Mouse (Mus musculus) liver, embryonic 14.5 days (tissue): ENCODE results near the gene Itpr3. TPM values are rescaled to one million over a fixed set of nuclear protein-coding genes. Genes with fewer than 3 reads are reported as not detected.

Experiments used
- ATAC-seq: fragments of 200-750 bp; cut with Nextera tagmentation; 2 replicates; pipeline ENCODE4 v1.8.0; 2017; ENCODE audit warnings: moderate number of reproducible peaks, mild to moderate bottlenecking, moderate library complexity; ENCODE audit not compliant: insufficient read depth
- DNase-seq, 3 experiments: peaks; one replicate each; pipeline ENCODE4 v3.0.0-alpha.2; 2012 to 2013; ENCODE audit warnings: low read depth in 3 of 3, low spot score in 3 of 3
- H3K27ac ChIP-seq: fragments of 300-500 bp; sonication (generic); 2 replicates; pipeline ENCODE4 v1.5.1; 2014; ENCODE audit warnings: moderate library complexity, mild to moderate bottlenecking, control low read depth, inconsistent platforms
- H3K27me3 ChIP-seq: fragments of 300-500 bp; sonication (generic); 2 replicates; pipeline ENCODE4 v1.6.1; 2014; ENCODE audit warnings: mild to moderate bottlenecking, low read length, moderate library complexity; ENCODE audit not compliant: control insufficient read depth, insufficient read depth
- H3K36me3 ChIP-seq: fragments of 300-500 bp; sonication (generic); replicated peaks from 2 replicates; pipeline ENCODE4 v1.6.1; 2014; ENCODE audit warnings: low read depth; ENCODE audit not compliant: control insufficient read depth, insufficient read depth
- H3K4me1 ChIP-seq, 2 experiments: fragments of 200-500 bp in 1 of 2; fragments of 300-500 bp in 1 of 2; sonication (generic) in 1 of 2; replicated peaks; 2 replicates each; pipeline ENCODE4 v1.6.1; 2012 to 2014; ENCODE audit warnings: antibody characterized with exemption in 1 of 2, inconsistent platforms in 1 of 2, low read length in 1 of 2; ENCODE audit not compliant: control insufficient read depth in 2 of 2, insufficient read depth in 2 of 2
- H3K4me2 ChIP-seq: fragments of 300-500 bp; sonication (generic); 2 replicates; pipeline ENCODE4 v1.6.1; 2014; ENCODE audit warnings: low read depth, mild to moderate bottlenecking, control low read depth, moderate library complexity
- H3K4me3 ChIP-seq, 2 experiments: fragments of 200-500 bp in 1 of 2; fragments of 300-500 bp in 1 of 2; sonication (generic) in 1 of 2; 2 replicates each; pipeline ENCODE4 v1.5.1; 2012 to 2014; ENCODE audit warnings: low read depth in 2 of 2, low read length in 2 of 2, mild to moderate bottlenecking in 2 of 2, control low read depth in 1 of 2, inconsistent platforms in 1 of 2, moderate library complexity in 1 of 2; ENCODE audit not compliant: insufficient read depth in 1 of 2
- H3K9ac ChIP-seq: fragments of 300-500 bp; sonication (generic); replicated peaks from 2 replicates; pipeline ENCODE4 v1.6.1; 2014; ENCODE audit warnings: mild to moderate bottlenecking, control low read depth, moderate library complexity
- H3K9me3 ChIP-seq: fragments of 300-500 bp; sonication (generic); 2 replicates; pipeline ENCODE4 v1.6.1; 2016; ENCODE audit warnings: low read length, mixed read lengths; ENCODE audit not compliant: control insufficient read depth
- CTCF ChIP-seq: IDR thresholded peaks from 2 replicates; pipeline ENCODE4 v1.5.1; 2016; ENCODE audit warnings: antibody characterized with exemption, low read depth, control low read depth
- EP300 ChIP-seq: IDR thresholded peaks from 2 replicates; pipeline ENCODE4 v1.6.1; 2016; ENCODE audit warnings: antibody characterized with exemption, low read depth
- WGBS: fragments of 180-500 bp; shearing (Covaris S2); extraction: QIAGEN DNeasy Blood & Tissue Kit; methylation state at CpG from one replicate; pipeline ENCODE4 v1.1.7; 2014; ENCODE audit not compliant: insufficient replicate concordance; 5-methylcytosine and 5-hydroxymethylcytosine counted together
- polyA plus RNA-seq, 2 experiments: library from polyadenylated mRNA; depleted of rRNA in 1 of 2; stranded (reverse) in 1 of 2; unstranded in 1 of 2; fragments of >200 nt; fragmentation: Nextera tagmentation in 1 of 2; extraction: Ambion mirVana in 1 of 2; gene quantifications; 2 replicates each; pipeline versions ENCODE4 v1.2.1 to v1.2.3; 2012 to 2014

The Itpr3 gene
- polyA plus RNA-seq, 2 experiments = 0.53 to 0.96 TPM

GRCm38 (mm10) chr17:27042840-27043239 is 14.3 kb upstream of the Itpr3 start:
- WGBS = 41% methylated on average over 6 of the region's 6 CpGs
- DNase-seq (no peak), ATAC-seq (no peak)
- TF ChIP-seq EP300 (no peak), CTCF (no peak)
- Histone ChIP-seq H3K4me2 (no peak overlapping the region), H3K9ac (no peak overlapping the region), H3K9me3 (no peaks in the 10 kb centered on the region), H3K36me3 (no peaks in the 10 kb centered on the region), H3K27me3 (no peaks in the 10 kb centered on the region), H3K27ac (no peak overlapping the region), H3K4me3 (no peak overlapping the region), H3K4me1 (0 out of 4 replicates have a peak, but pooled peaks cover 0 to 2% of the 10 kb centered on the region in 2 experiments)

- H3K4me2 ChIP-seq = no peak overlapping the region
- H3K36me3 ChIP-seq = no peaks in the 10 kb centered on the region
- no peaks in the 10 kb centered on the region for H3K27me3 ChIP-seq
- TF ChIP-seq CTCF = no peak
- no peak for TF ChIP-seq EP300
- ATAC-seq = no peak
- H3K4me3 ChIP-seq = no peak overlapping the region
- no peak for DNase-seq
- H3K9ac ChIP-seq = no peak overlapping the region
- 0 out of 4 replicates have a peak, but pooled peaks cover 0 to 2% of the 10 kb centered on the region in 2 experiments for H3K4me1 ChIP-seq
- 69% methylated on average over 6 of the region's 6 CpGs for WGBS
- no peaks in the 10 kb centered on the region for H3K9me3 ChIP-seq
- no peak overlapping the region for H3K27ac ChIP-seq
These were observed 11.9 kb upstream of the Itpr3 start for GRCm38 (mm10) chr17:27045164-27045563.

- DNase-seq (no peak), ATAC-seq (no peak)
- Histone ChIP-seq H3K9ac (no peak overlapping the region), H3K4me1 (no peaks in the 10 kb centered on the region; a peak in 1 of 4 replicates), H3K4me3 (no peak overlapping the region), H3K27me3 (no peaks in the 10 kb centered on the region), H3K36me3 (no peaks in the 10 kb centered on the region), H3K9me3 (no peaks in the 10 kb centered on the region), H3K4me2 (no peak overlapping the region), H3K27ac (no peak overlapping the region)
- 60% methylated on average over 14 of the region's 14 CpGs for WGBS
- TF ChIP-seq CTCF = peak; percentile 79
- no peak for TF ChIP-seq EP300
These were observed 9.2 kb upstream of the Itpr3 start for GRCm38 (mm10) chr17:27047762-27048444.

GRCm38 (mm10) chr17:27048445-27049239 is 8.5 kb upstream of the Itpr3 start:
- TF ChIP-seq EP300 = no peak
- no peak for TF ChIP-seq CTCF
- H3K4me1 ChIP-seq = no peaks in the 10 kb centered on the region; a peak in 1 of 4 replicates
- H3K4me2 ChIP-seq = no peak overlapping the region
- H3K27ac ChIP-seq = no peak overlapping the region
- no peaks in the 10 kb centered on the region for H3K36me3 ChIP-seq
- H3K4me3 ChIP-seq = no peak overlapping the region
- H3K9ac ChIP-seq = no peak overlapping the region
- no peak for DNase-seq
- no peak for ATAC-seq
- H3K27me3 ChIP-seq = no peaks in the 10 kb centered on the region
- WGBS = 62% methylated on average over 14 of the region's 14 CpGs
- H3K9me3 ChIP-seq = no peaks in the 10 kb centered on the region

- WGBS = 55% methylated on average over 5 of the region's 5 CpGs
- TF ChIP-seq EP300 (no peak), CTCF (no peak)
- Histone ChIP-seq H3K4me3 (no peak overlapping the region), H3K36me3 (no peaks in the 10 kb centered on the region), H3K4me1 (peaks cover 0 to under 1% of the 10 kb centered on the region in 2 experiments; a peak in 1 of 4 replicates), H3K9me3 (no peaks in the 10 kb centered on the region), H3K9ac (no peak overlapping the region), H3K4me2 (no peak overlapping the region), H3K27me3 (no peaks in the 10 kb centered on the region), H3K27ac (no peak overlapping the region)
- DNase-seq = no peak
- ATAC-seq = no peak
These were observed 6.3 kb upstream of the Itpr3 start for GRCm38 (mm10) chr17:27050853-27051252.
